Mouse (Mus musculus) forebrain, embryonic 11.5 days (tissue): ENCODE measurements around the gene Spats2l. TPM values are rescaled to one million over a fixed set of nuclear protein-coding genes. Genes with fewer than 3 reads are reported as not detected.

Experiments used
- ATAC-seq: fragments of 200-750 bp; cut with Nextera tagmentation; replicated peaks from 2 replicates; pipeline ENCODE4 v1.8.0; 2017; ENCODE audit warnings: moderate TSS enrichment; ENCODE audit not compliant: low FRiP score
- DNase-seq: peaks from one replicate; pipeline ENCODE4 v3.0.0-alpha.2; 2017; ENCODE audit warnings: low spot score
- H3K27ac ChIP-seq: fragments of 300-500 bp; sonication (generic); 2 replicates; pipeline ENCODE4 v1.5.1; 2014; ENCODE audit warnings: low read depth, low read length
- H3K27me3 ChIP-seq: fragments of 300-500 bp; sonication (generic); 2 replicates; pipeline ENCODE4 v1.6.1; 2014; ENCODE audit warnings: mild to moderate bottlenecking, low read length, mixed read lengths; ENCODE audit not compliant: control insufficient read depth, insufficient read depth
- H3K36me3 ChIP-seq: fragments of 300-500 bp; sonication (generic); 2 replicates; pipeline ENCODE4 v1.6.1; 2014; ENCODE audit warnings: mild to moderate bottlenecking, low read length, moderate library complexity, mixed read lengths; ENCODE audit not compliant: control insufficient read depth, insufficient read depth
- H3K4me1 ChIP-seq: fragments of 300-500 bp; sonication (generic); replicated peaks from 2 replicates; pipeline ENCODE4 v1.6.1; 2014; ENCODE audit warnings: low read length, mixed read lengths; ENCODE audit not compliant: control insufficient read depth, insufficient read depth
- H3K4me2 ChIP-seq: fragments of 300-500 bp; sonication (generic); 2 replicates; pipeline ENCODE4 v1.6.1; 2014; ENCODE audit warnings: low read depth, mild to moderate bottlenecking, low read length, moderate library complexity, mixed read lengths; ENCODE audit not compliant: severe bottlenecking
- H3K4me3 ChIP-seq: fragments of 300-500 bp; sonication (generic); 2 replicates; pipeline ENCODE4 v1.5.1; 2014; ENCODE audit warnings: low read depth, low read length
- H3K9ac ChIP-seq: fragments of 300-500 bp; sonication (generic); 2 replicates; pipeline ENCODE4 v1.6.1; 2014; ENCODE audit warnings: low read length
- H3K9me3 ChIP-seq: fragments of 300-500 bp; sonication (generic); 2 replicates; pipeline ENCODE4 v1.6.1; 2016; ENCODE audit warnings: low read length, mixed read lengths; ENCODE audit not compliant: control insufficient read depth
- WGBS: fragments of 180-500 bp; shearing (Covaris S2); extraction: QIAGEN DNeasy Blood & Tissue Kit; methylation state at CpG from one replicate; pipeline ENCODE4 v1.1.7; 2014; 5-methylcytosine and 5-hydroxymethylcytosine counted together
- polyA plus RNA-seq: library from polyadenylated mRNA; unstranded; fragments of >200 nt; fragmentation: Nextera tagmentation; extraction: Ambion mirVana; gene quantifications from 2 replicates; pipeline ENCODE4 v1.2.1, GENCODE M21; 2014

Gene Spats2l
- polyA plus RNA-seq, 1 experiment from 2014 or later, result 37.5 TPM

DNA sequence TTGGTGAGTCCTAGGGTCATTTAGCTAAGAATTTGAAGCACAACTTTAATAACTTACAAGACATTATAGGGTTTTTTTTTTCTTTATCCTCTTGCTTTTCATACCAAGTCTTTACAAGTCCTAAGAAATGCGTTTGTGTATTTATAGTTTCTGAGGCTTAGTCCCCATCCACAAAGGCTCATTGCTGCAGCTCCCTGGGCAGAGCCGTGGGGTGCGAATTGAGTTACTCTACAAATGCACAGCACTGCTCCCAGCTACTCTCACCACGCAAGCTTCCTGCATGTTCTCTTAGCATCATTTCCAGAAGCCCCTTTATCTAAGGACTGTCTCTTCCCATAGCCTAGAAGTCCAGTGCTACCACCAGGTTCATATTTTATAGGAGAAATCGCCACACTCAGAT is 175.8 kb downstream of the Spats2l start:
- DNase-seq, result no peak
- no peak overlapping the region for H3K9ac ChIP-seq
- no peaks in the 10 kb centered on the region for H3K9me3 ChIP-seq
- no peaks in the 10 kb centered on the region for H3K27me3 ChIP-seq
- WGBS, result 59% methylated on average over 5 of the region's 5 CpGs
- no peak overlapping the region for H3K27ac ChIP-seq
- 0 out of 2 replicates have a peak, but pooled peaks cover 4% of the 10 kb centered on the region for H3K4me1 ChIP-seq
- no peak for ATAC-seq
- H3K4me2 ChIP-seq, result no peak overlapping the region
- no peaks in the 10 kb centered on the region for H3K36me3 ChIP-seq
- H3K4me3 ChIP-seq, result no peak overlapping the region

DNA sequence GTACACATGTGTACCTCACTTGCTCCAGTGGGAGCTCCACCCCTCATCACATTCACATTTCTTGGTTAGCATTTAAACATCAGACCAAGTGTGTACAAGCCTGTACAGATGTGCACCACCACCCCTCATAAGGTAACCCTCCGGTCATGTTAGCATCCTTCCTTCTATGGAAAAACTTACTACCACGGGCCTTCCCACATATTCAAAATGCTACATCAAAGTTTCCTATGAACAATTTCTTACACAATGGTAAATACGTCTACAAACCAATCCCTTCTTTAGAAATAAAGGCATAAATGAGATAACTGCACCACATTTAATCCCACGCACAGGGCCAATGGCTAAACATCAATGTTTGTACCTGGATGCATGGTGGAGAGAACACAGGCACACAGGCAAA is 178.5 kb downstream of the Spats2l start:
- Histone ChIP-seq H3K27me3 (no peaks in the 10 kb centered on the region), H3K9me3 (no peaks in the 10 kb centered on the region), H3K9ac (no peak overlapping the region), H3K36me3 (no peaks in the 10 kb centered on the region), H3K4me1 (0 out of 2 replicates have a peak, but pooled peaks cover 4% of the 10 kb centered on the region), H3K4me2 (no peak overlapping the region), H3K27ac (no peak overlapping the region), H3K4me3 (no peak overlapping the region)
- 95% methylated on average over 4 of the region's 4 CpGs for WGBS
- ATAC-seq (no peak), DNase-seq (no peak)

DNA sequence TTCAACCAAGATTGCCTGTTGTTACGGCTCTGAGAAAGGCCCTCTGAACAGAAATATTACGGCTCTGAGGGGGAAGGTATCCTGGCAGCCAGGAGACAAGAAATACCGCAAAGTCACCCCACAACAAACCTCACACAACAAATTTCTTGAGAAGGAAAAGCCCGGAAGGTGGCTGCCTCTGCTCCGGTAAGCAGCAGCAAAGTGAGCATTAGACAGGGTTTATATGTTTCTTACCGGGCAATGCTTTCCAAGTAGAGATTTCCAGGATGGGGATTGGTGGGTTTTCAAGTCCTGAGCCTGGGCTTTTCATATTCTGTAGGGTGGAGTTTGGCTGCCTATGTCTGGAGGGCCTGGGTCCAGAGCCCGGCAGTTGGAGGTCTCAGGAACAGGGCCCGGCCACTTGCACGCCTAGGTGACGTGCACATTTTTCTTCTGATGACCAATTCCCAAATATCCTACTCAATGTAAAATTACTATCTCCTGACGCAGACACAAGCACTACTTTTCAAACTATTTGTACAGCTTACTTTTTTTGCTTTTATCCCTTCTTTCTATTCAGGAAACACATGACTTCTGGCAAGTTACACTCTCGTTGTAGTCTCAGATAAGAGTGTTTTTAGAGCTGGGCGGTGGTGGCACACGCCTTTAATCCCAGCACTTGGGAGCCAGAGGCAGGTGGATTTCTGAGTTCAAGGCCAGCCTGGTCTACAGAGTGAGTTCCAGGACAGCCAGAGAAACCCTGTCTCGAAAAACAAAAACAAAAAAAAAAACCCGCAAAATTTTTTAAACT is 179.8 kb downstream of the Spats2l start:
- ATAC-seq (no peak), DNase-seq (no peak)
- Histone ChIP-seq H3K4me2 (no peak overlapping the region), H3K36me3 (no peaks in the 10 kb centered on the region), H3K4me3 (no peak overlapping the region), H3K9me3 (no peaks in the 10 kb centered on the region), H3K9ac (no peak overlapping the region), H3K27ac (no peak overlapping the region), H3K27me3 (no peaks in the 10 kb centered on the region), H3K4me1 (no peaks in the 10 kb centered on the region)
- 89% methylated on average over 16 of the region's 16 CpGs for WGBS

DNA sequence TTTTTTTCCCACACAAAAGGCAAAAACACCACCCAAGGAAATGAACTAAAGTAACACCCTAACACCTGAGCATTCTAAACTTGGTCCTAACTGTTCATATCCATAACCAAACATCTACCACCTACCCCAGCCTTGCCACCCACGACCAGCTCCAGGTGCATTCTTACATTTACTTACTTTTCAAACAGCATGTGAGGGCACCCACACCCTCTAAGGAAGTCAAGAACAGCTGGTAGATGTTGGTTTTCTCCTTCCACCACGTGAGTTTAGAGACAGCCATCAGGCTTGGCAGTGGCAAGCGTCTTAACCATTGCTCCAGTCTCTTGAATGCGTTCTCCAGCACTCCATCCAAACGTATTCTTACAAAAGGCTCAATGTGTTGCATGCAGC is 180.4 kb downstream of the Spats2l start:
- no peak overlapping the region for H3K9ac ChIP-seq
- no peaks in the 10 kb centered on the region for H3K9me3 ChIP-seq
- no peak for ATAC-seq
- H3K36me3 ChIP-seq, result no peaks in the 10 kb centered on the region
- no peak for DNase-seq
- no peak overlapping the region for H3K27ac ChIP-seq
- H3K4me1 ChIP-seq, result no peaks in the 10 kb centered on the region
- H3K27me3 ChIP-seq, result no peaks in the 10 kb centered on the region
- H3K4me2 ChIP-seq, result no peak overlapping the region
- H3K4me3 ChIP-seq, result no peak overlapping the region
- WGBS, result 93% methylated on average over 5 of the region's 5 CpGs

DNA sequence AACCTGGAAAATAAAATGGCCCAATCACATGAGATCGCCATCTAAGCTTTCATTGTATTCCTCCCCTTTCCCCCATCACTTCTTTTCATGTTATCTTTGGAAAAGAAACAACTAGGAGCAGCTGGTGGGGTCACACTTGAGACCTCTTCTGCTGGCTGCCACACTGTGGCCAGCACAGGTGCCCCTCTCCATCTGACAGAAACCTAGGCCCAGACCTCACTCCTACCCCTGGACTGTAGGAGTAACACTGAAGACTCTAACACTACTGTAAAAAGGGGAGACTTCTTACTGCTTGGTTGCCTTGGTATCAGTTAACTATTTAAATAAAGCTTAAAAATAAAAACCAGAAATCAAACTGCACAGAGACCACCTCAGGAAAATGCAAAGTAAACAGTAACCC is 181.8 kb downstream of the Spats2l start:
- no peak overlapping the region for H3K4me2 ChIP-seq
- no peaks in the 10 kb centered on the region for H3K36me3 ChIP-seq
- no peak overlapping the region for H3K27ac ChIP-seq
- no peak overlapping the region for H3K9ac ChIP-seq
- no peaks in the 10 kb centered on the region for H3K4me1 ChIP-seq
- 88% methylated on average over 1 of the region's 1 CpGs for WGBS
- H3K27me3 ChIP-seq, result no peaks in the 10 kb centered on the region
- no peaks in the 10 kb centered on the region for H3K9me3 ChIP-seq
- ATAC-seq, result no peak
- DNase-seq, result no peak
- no peak overlapping the region for H3K4me3 ChIP-seq

DNA sequence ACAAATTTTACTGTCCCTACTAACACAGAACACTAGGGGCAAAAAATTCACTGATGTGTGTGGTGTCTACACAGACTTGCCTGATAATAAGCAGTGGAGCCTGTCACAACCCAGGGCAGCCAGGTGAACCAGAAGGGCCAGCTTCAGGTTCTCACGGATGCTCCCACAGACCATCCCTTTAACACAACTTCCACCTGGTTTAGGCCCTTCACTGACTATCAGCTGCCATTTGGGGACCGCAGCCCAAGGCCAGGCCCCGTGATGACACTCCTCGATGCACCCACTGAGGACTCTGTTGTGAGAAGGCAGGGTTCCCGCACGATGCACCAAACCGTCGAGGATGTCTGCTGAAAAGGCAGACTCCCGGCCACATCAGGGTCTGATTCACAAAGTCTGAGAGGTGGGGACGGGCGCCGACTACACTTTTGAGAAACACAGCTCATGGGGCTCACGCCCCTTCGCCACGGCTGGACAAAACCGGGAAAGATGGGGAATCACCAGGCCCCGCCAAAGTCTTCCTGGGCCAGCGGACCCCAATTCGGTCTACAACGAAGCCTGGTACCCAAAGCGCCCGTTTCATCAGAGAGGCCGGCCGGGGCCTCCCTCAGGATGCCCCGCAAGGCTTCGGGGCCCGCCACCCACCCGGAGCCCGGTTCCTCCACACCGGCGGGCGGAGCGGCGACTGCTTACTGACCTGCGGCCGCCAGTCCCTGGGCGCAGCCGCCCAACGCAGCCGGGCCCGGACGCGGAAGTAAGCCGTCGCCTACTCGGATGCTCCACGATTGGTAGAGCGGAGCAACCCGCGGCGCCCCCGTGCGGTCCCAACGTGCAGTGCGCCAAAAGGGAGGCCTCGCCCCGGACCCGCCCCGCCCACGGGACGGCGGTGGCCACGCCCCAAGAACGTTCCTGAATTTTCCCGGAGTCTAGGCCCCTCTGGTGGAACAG is 195.6 kb downstream of the Spats2l start:
- no peaks in the 10 kb centered on the region for H3K9me3 ChIP-seq
- DNase-seq (peak; percentile 98), ATAC-seq (peak; percentile 97)
- peak overlapping the region; percentile 71 for H3K4me3 ChIP-seq
- WGBS, result 1% methylated on average over 65 of the region's 65 CpGs
- H3K27me3 ChIP-seq, result no peaks in the 10 kb centered on the region
- H3K4me1 ChIP-seq, result no peaks in the 10 kb centered on the region; the same call in 1 of the 2 replicates
- peak overlapping the region; percentile 46 for H3K27ac ChIP-seq
- no peaks in the 10 kb centered on the region for H3K36me3 ChIP-seq
- H3K4me2 ChIP-seq, result peak overlapping the region; percentile 80
- peak overlapping the region; percentile 92 for H3K9ac ChIP-seq

DNA sequence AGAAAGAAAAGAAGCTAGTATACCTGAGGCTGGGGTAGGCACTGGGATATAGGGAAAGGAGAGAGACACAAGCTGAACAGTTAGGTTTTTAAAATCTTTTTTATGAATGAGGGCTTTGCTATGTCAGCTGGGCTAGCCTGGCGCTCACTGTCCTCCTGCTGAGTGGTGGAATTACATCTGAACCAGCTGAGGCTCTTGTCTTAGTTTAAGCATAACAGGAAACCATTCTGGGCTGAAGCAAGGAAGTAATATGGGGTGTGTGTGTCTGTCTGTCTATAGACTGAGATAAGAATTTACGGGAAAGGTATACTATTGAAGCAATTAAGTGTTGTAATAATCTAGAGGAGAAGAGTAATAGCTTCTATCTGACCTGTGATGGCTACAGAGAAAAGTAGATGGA is 197.6 kb downstream of the Spats2l start:
- ATAC-seq, result no peak
- Histone ChIP-seq H3K4me3 (no peak overlapping the region), H3K36me3 (no peaks in the 10 kb centered on the region), H3K9ac (no peak overlapping the region), H3K27me3 (no peaks in the 10 kb centered on the region), H3K4me2 (no peak overlapping the region), H3K4me1 (no peaks in the 10 kb centered on the region; the same call in 1 of the 2 replicates), H3K9me3 (no peaks in the 10 kb centered on the region), H3K27ac (no peak overlapping the region)
- WGBS, result 92% methylated on average over 2 of the region's 2 CpGs
- no peak for DNase-seq

DNA sequence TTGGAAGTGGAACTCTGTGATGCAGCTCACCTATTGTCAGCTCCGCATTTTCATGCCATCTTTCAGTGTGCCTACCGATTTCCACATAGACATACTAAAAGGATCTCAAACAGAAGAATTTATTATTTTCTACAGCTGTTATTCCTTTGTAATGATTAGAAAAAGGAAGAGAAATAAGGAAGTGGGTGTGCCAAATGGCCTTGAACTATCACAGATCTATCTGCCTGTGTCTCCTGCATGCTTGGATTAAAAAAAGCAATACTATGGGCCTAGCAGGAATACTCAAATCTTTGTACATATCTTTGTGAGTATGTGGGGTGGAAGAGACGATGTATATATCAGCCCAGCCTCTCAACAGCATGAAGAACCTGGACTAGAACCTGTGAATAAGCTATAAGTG is 202.9 kb downstream of the Spats2l start:
- Histone ChIP-seq H3K27me3 (no peaks in the 10 kb centered on the region), H3K4me1 (no peaks in the 10 kb centered on the region), H3K9me3 (no peaks in the 10 kb centered on the region), H3K27ac (no peak overlapping the region), H3K4me2 (no peak overlapping the region), H3K9ac (no peak overlapping the region), H3K36me3 (no peaks in the 10 kb centered on the region), H3K4me3 (no peak overlapping the region)
- ATAC-seq, result no peak
- DNase-seq, result no peak
- 90% methylated on average over 3 of the region's 3 CpGs for WGBS
